Mouse (Mus musculus): ENCODE results near the gene Hist1h3g.
"Not testable (repeated sequence)": the region's sequence is repeated elsewhere in the genome, so short reads cannot be mapped to it uniquely, and the experiment has no call there.

Hist1h3g gene

DNA sequence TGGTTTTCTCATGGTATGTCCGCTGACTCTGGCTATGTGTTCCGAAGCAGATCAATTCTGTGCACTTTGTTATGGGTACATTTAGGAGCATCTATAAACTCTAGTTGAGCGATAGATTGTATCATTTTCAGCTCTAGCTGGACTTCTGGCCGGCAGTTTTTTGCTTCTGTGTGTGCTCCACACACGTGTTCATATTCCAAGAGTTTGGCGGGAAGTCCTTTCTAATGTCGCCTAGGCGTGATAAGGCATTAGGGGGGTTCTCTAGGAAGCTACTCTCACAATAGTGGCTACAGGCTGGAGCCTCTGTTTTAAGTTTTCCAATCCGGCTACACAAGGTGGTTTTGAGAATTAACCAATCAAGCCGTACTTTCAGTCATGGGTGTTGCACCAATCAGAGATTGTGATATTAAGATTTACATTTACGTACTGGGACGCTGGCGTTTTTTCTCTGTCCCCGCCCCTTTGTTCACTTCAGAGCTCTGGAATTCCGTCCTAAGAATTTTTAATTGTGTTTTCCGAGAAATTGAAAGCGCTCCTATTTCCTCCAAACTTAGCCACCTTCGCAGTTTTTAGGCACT is 20.7 kb downstream of the Hist1h3g start:
- DNase-seq (ENCODE audit: low spot score) = peak; percentile 92

DNA sequence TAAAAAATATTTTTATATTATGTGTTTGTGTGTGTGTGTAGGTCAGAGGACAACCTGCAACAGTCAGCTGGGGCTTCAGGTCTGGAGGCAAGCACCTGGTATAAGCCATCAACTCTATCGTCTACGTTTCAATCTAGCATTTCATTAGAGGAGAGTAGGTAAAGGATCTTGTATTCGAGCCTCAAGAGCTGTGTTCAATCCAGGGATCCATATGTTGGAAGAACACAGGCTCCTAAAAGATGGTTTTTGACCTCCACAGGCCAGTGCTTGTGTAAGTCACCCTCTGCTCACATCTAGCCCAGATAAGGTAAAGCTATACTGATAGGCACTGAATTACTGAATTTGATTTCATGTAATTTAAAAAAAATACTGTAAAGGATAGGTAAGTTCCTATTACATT is 21.7 kb downstream of the Hist1h3g start:
- no peak for DNase-seq (ENCODE audit: low spot score)

DNA sequence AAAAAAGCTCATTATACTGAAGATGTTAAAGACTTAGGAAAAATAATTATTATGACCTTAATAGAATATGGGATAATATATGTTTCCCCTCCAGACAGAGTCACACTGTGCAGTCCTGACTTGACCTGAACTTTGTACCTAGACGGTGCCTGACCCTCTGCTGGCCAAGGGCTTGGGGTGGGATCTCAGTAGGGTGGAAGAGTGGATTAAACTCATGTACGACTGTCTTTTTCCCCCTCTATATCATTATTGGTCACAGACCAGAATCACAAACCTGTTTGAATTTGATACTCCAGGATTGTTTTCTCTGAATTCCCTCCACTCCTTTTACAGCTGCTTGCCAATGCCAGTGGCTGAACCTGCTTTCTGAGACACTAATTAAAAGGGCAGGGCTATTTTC is 25.5 kb downstream of the Hist1h3g start:
- DNase-seq (ENCODE audit: low spot score) = not testable (repeated sequence)

DNA sequence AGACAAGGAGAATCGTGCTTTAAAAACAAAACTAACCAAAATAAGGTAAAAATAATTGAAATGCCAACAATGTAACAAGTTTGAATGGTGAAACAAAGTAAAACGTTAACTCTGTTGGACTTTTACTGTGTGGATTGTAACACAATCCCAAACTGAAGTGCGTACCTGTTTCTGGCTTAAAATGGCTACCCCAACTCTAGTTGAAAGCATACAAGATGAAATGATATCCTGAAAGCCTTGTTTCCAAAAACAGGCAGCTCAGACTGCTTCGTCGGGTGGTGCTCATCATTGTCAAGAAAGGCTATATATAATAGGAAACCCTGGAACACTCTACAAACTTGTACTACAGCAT is 26.3 kb downstream of the Hist1h3g start:
- not testable (repeated sequence) for DNase-seq (ENCODE audit: low spot score)

DNA sequence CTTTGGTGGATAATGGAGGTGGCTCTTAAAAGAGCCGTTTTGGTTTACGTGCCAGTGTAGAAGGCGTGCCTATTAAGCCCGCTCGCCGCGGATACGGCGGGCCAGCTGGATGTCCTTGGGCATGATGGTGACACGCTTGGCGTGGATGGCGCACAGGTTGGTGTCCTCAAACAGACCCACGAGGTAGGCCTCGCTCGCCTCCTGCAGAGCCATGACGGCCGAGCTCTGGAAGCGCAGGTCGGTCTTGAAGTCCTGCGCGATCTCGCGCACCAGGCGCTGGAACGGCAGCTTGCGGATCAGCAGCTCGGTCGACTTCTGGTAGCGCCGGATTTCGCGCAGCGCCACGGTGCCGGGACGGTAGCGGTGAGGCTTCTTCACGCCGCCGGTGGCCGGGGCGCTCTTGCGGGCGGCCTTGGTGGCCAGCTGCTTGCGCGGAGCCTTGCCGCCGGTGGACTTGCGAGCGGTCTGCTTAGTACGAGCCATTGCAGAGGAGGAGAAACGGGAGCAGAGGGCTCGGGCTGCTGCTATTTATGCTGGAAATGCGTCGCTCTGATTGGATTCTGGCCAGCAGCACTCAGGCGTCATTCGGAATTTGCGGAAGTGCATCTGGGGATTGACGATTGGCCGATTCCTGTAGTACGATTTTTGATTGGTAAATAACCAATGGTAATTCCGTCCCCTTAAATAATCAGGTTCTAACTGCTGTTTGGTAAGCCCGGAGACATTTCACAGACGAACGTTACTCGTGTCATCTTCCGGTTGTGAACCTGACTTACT is 26.8 kb downstream of the Hist1h3g start, which contains the start of gene Hist1h3e:
Hist1h3e (minus strand) TSS at position 487 of the 777 bp plus-strand sequence.
- DNase-seq (ENCODE audit: low spot score) = peak; percentile 99

DNA sequence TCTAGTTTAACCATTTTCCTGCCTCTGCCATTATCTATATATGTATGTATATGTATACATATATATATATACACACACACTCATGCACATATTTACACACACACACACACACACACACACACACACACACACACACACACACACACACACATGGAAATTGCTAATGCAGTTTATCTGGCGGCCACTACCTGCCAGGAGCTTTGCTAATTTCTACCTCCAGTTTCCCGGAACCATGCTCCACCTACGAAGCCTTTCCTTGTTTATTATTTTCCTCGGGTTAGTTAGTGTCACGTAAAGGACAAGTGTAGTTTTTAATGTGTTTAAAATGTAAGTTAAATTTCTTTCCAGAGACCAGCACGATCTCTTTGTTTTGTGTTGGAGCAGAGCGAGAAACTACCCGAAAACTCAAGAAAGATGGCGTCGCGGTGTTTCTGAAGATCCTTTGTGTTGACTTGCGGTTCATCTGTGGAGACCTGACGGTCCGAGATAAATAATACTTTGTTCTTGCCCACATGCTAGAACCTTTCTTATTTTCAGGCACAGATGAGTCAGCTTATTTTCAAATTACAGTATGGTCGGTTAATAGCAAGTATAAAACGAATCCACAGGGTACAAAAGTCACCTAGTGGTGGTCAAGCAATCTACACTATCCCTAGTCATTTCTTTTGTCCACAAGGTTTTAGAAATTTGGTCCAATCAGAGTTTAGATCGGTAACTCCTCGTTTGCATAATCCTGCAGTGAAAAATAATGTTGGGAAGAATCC is 27.7 kb downstream of the Hist1h3g start:
- DNase-seq (ENCODE audit: low spot score) = peak; percentile 84

DNA sequence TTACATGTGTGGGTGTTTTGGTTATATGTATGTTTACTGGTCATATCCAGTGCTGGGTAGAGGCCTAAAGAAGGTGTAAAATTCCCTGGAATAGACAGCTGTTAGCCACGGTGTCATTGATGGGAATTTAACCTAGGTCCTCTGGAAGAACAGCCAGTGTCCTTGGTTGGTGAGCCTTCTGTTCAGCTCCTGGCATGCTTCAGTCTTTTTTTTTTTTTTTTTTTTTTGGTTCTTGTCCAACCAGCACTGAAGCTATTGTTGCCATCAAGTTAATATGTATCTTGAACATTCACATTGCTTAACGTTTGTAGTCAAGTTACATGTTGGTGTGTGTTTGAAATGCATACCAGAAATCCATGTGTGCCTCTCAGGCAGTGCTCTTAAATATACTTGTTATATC is 29.3 kb downstream of the Hist1h3g start:
- no peak for DNase-seq (ENCODE audit: low spot score)

DNA sequence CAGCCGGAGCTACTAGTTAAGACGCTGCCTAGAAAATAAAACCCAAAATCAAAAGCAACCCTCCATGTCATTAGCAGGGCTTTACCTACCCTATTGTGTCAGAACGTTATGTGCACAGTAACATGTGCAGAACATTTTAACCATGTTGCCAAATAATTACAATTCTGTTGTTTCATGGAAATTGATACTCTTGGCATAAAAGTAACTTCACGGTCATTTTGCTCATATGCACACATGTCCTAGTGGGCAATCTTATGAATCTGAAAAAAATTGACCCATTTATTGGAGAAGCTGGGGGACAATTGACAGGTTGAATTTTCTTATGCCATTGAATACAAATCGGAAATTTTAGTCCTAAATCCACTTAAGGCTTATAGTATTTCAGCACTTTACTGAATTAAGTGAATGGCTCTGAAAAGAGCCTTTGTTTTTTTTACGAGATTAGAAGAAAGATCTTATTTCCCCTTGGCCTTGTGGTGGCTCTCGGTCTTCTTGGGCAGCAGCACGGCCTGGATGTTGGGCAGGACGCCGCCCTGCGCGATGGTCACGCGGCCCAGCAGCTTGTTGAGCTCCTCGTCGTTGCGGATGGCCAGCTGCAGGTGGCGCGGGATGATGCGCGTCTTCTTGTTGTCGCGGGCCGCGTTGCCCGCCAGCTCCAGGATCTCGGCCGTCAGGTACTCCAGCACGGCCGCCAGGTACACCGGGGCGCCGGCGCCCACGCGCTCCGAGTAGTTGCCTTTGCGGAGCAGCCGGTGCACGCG is 35.2 kb downstream of the Hist1h3g start:
- DNase-seq (ENCODE audit: low spot score) = peak; percentile 42

DNA sequence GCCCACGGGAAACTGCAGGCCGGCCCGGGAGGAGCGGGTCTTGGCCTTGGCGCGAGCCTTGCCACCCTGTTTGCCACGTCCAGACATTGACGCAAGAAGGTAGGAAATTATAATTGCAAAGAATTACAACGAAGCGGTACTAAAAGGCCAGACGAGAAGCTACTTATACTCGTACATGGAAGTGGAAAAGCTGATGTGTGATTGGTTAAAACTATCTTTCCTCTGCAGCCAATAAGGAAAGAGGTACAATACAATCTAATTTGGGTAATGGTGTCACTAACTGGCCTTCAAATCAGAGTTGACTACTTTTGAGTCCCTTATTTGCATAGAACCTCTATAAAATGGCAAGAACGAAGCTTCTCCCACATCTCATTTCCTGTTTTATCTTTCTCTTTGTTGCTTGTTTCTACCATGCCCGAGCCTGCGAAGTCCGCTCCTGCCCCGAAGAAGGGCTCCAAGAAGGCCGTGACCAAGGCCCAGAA is 35.8 kb downstream of the Hist1h3g start, which contains the start of the genes Hist1h2ae and Hist1h2bg:
Hist1h2ae (minus strand) TSS at position 199 of the 482 bp plus-strand sequence.
Hist1h2bg (plus strand) TSS at position 375 of the 482 bp plus-strand sequence.
- DNase-seq (ENCODE audit: low spot score) = peak; percentile 95

DNA sequence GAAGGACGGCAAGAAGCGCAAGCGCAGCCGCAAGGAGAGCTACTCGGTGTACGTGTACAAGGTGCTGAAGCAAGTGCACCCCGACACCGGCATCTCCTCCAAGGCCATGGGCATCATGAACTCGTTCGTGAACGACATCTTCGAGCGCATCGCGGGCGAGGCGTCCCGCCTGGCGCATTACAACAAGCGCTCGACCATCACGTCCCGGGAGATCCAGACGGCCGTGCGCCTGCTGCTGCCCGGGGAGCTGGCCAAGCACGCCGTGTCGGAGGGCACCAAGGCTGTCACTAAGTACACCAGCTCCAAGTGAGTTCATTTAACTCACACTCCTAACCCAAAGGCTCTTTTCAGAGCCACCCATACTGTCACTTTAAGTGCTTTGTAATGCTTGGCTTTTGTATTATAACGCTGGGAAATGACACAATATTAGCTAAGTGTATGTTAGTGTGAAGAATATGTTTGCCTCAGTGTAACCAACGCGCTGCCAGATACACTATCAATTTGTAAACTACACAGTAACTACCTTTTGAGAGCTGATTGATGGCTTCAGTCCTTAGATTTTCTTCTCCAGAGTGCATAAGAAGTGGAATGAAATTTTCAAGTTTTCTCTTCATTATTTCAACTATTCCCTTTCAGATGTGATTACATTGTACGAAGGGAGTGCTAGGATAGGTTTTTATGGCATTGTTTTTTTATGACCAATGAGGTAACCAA is 36.4 kb downstream of the Hist1h3g start:
- peak; percentile 60 for DNase-seq (ENCODE audit: low spot score)

DNA sequence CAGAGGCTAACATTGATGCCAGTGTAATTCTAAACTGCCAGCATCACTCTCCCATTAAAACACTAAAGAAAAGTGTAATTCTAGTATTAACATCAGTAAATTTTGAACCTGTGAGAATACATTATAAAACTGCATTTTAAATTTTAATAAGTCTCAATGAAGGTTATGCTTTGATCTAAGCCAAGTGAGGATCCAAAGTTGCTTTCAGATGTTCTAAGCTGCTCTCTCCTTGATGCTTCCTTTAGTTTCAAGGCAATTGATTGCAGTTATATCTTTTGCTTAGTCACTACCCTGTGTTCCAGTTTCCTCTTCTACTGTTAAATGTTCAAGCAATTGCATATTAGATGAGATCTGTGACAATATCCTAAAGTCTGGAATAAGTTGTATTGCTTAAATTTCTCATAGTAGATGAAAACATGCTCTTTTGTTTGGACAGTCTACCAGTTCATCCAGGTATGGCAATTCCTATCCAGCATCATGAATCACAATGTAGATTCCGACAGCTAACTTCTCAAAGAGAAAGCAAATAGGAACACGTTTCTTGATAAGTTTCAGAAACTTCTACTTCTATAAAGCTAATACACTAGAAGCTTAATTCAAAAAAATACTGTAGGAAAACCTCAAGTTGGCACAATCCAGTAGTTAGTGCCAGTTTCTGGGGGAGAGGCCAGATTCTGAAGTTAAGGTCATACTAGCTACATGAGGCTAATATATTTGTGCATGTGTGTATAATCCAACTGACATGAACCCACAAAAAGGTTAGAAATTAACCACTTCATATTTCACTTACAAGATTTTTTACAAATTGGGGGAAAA is 37.2 kb downstream of the Hist1h3g start:
- DNase-seq (ENCODE audit: low spot score) = peak; percentile 24

DNA sequence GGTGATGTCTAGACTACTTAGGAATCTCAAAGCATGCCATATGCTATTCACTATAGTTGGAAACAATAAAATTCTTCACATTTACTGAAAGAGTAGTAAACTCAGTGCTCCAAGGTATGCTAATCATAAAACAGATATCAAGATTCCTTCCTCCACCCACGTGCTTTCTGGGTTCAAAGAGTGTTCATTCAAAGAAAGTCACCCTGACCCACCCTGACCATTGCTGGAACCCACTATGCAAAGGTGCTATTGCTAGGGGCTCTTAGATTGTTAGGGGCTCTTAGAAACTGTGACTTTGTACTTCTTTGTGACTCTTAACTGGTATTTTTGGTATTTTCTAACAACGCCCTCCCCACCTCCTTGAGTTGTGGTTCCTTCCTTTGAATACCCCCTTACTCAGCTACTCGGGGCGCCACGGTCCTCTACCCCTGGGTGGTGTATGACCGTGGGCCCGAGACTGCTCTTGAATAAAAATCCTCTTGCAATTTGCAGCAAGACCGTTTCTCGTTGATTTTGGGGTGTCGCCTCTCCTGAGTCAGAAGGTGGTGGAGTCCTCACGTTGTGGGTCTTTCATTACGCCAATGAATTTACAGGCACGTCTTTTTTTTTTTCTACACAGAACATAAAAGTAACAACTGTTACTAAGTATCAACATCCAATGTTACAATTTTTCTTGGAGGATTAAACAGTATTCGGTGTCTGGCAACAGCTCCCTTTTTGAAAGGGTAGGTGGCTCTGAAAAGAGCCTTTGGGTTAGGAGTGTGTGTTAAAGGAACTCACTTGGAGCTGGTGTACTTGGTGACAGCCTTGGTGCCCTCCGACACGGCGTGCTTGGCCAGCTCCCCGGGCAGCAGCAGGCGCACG is 38.0 kb downstream of the Hist1h3g start:
- peak; percentile 22 for DNase-seq (ENCODE audit: low spot score)

DNA sequence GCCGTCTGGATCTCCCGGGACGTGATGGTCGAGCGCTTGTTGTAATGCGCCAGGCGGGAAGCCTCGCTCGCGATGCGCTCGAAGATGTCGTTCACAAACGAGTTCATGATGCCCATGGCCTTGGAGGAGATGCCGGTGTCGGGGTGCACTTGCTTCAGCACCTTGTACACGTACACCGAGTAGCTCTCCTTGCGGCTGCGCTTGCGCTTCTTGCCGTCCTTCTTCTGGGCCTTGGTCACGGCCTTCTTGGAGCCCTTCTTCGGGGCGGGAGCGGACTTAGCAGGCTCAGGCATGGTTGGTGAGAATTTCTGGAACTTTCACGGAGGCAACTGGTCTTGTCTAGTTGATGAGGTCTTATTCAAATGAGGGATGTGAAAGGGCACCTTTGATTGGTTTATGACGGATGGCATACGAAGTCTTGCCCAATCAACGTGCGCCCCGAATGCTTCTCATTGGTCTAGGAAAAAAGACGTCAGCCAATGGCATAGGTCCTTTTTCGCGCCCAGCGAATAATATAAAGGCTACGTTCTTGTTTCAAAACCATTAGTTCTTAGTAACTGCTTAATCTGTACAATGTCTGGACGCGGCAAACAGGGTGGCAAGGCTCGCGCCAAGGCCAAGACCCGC is 38.8 kb downstream of the Hist1h3g start, which contains the start of the genes Hist1h2bf and Hist1h2ad:
Hist1h2bf (minus strand) TSS at position 299 of the 627 bp plus-strand sequence.
Hist1h2ad (plus strand) TSS at position 484 of the 627 bp plus-strand sequence.
- DNase-seq (ENCODE audit: low spot score) = peak; percentile 98

DNA sequence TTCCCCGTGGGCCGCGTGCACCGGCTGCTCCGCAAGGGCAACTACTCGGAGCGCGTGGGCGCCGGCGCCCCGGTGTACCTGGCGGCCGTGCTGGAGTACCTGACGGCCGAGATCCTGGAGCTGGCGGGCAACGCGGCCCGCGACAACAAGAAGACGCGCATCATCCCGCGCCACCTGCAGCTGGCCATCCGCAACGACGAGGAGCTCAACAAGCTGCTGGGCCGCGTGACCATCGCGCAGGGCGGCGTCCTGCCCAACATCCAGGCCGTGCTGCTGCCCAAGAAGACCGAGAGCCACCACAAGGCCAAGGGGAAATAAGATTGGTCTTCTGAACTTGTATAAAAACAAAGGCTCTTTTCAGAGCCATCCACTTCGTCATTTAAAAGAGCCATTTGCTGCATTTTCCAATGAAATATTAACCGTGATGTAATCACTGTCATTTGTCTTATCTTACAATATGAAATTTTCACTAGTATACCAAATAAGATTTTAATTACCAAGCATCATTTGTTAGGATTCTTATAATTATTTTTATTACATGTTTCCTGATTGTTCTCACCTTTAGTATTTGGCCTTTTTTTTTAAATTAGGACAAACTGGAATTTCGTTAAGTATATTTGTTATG is 39.4 kb downstream of the Hist1h3g start:
- DNase-seq (ENCODE audit: low spot score) = peak; percentile 64

DNA sequence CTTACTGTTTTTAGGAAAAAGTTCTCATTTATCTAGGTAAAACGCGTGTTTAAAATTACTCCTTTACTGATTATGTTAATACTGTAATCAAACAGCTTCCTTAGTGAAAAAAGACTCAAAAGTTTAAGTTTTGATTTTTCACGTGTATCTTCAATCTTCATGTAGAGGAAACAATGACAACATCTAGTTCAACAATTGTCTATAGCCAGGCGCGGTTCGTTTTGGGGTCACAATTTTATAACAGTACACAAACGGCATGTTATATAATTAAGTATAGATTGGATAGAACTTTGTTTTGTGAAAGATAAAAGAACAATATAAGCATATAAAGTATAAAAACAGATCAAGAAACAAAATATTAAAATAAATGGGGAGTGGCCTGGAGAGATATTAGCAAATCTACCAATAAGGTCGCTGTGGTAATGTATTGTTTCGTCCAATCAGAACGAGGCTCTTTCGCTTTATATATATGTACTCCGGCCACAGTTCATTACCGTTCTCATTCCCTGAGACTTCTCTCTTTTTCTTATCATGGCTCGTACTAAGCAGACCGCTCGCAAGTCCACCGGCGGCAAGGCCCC is 40.1 kb downstream of the Hist1h3g start, which contains the start of gene Hist1h3d:
Hist1h3d (plus strand) TSS at position 493 of the 581 bp plus-strand sequence.
- peak; percentile 90 for DNase-seq (ENCODE audit: low spot score)

DNA sequence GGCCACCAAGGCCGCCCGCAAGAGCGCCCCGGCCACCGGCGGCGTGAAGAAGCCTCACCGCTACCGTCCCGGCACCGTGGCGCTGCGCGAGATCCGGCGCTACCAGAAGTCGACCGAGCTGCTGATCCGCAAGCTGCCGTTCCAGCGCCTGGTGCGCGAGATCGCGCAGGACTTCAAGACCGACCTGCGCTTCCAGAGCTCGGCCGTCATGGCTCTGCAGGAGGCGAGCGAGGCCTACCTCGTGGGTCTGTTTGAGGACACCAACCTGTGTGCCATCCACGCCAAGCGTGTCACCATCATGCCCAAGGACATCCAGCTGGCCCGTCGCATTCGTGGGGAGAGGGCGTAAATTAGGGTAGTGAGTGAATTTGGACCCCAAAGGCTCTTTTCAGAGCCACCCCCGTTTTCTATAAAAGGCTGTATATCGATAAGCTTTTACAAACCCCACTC is 40.7 kb downstream of the Hist1h3g start:
- DNase-seq (ENCODE audit: low spot score) = not testable (repeated sequence)

DNA sequence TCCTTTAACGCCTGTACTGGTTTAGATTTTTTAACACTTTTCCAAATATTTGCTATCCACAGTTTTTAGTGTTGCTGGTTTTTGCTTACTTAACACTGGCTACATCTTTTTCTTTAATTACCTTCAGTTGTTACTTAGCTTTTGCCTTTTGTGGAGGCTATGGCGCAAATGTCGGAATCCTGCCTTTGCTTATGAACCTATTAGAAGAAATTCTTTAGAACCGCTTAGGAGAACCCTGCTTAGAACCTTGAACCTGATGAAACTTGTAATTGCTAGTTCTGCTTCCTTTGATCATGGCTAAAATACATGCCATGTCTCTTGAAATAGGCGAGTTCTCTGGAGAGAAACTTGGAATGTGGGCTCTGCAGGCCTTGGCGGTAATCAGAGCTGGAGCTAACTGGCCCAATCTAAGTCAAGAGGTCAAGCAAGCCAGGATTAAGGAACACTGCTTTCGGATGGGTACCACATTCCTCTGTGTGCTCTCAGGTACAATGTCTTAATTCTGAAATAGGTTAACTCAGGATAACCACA is 41.2 kb downstream of the Hist1h3g start:
- peak; percentile 35 for DNase-seq (ENCODE audit: low spot score)
